Mouse (Mus musculus) heart, postnatal 0 days (tissue): ENCODE data around the gene Brms1l. TPM values are rescaled to one million over a fixed set of nuclear protein-coding genes. Genes with fewer than 3 reads are reported as not detected.
"Not testable (repeated sequence)": the region's sequence is repeated elsewhere in the genome, so short reads cannot be mapped to it uniquely, and the experiment has no call there.

Source experiments
- ATAC-seq: fragments of 200-750 bp; cut with Nextera tagmentation; 2 replicates; pipeline ENCODE4 v1.8.0; 2017; ENCODE audit warnings: low read depth, moderate number of reproducible peaks, moderate library complexity; ENCODE audit not compliant: insufficient read depth
- DNase-seq: peaks from one replicate; pipeline ENCODE4 v3.0.0-alpha.2; 2016; ENCODE audit warnings: low spot score
- H3K27ac ChIP-seq: fragments of 300-500 bp; sonication (generic); 2 replicates; pipeline ENCODE4 v1.5.1; 2014; ENCODE audit warnings: low read depth, mild to moderate bottlenecking
- H3K27me3 ChIP-seq: fragments of 300-500 bp; sonication (generic); 2 replicates; pipeline ENCODE4 v1.6.1; 2014; ENCODE audit warnings: low read length, mixed read lengths; ENCODE audit not compliant: control insufficient read depth, insufficient read depth
- H3K36me3 ChIP-seq: fragments of 300-500 bp; sonication (generic); replicated peaks from 2 replicates; pipeline ENCODE4 v1.6.1; 2014; ENCODE audit warnings: low read length, mixed read lengths; ENCODE audit not compliant: control insufficient read depth, insufficient read depth
- H3K4me1 ChIP-seq: fragments of 300-500 bp; sonication (generic); 2 replicates; pipeline ENCODE4 v1.6.1; 2014; ENCODE audit warnings: antibody characterized with exemption; ENCODE audit not compliant: control insufficient read depth, insufficient read depth
- H3K4me2 ChIP-seq: fragments of 300-500 bp; sonication (generic); 2 replicates; pipeline ENCODE4 v1.6.1; 2014; ENCODE audit warnings: low read depth, mild to moderate bottlenecking, low read length, moderate library complexity
- H3K4me3 ChIP-seq: fragments of 300-500 bp; sonication (generic); 2 replicates; pipeline ENCODE4 v1.5.1; 2014; ENCODE audit warnings: low read depth, low read length
- H3K9ac ChIP-seq: fragments of 300-500 bp; sonication (generic); replicated peaks from 2 replicates; pipeline ENCODE4 v1.6.1; 2014; ENCODE audit warnings: low read depth, low read length, mixed read lengths
- H3K9me3 ChIP-seq: fragments of 300-500 bp; sonication (generic); replicated peaks from 2 replicates; pipeline ENCODE4 v1.6.1; 2016; ENCODE audit warnings: low read length; ENCODE audit not compliant: control insufficient read depth
- CTCF ChIP-seq: IDR thresholded peaks from 2 replicates; pipeline ENCODE4 v1.5.1; 2016; ENCODE audit warnings: antibody characterized with exemption, control low read depth, low read depth
- EP300 ChIP-seq: IDR thresholded peaks from 2 replicates; pipeline ENCODE4 v1.6.1; 2016; ENCODE audit warnings: antibody characterized with exemption, low read depth
- WGBS: fragments of 180-500 bp; shearing (Covaris S2); extraction: QIAGEN DNeasy Blood & Tissue Kit; methylation state at CpG from one replicate; pipeline ENCODE4 v1.1.7; 2014; 5-methylcytosine and 5-hydroxymethylcytosine counted together
- polyA plus RNA-seq: library from polyadenylated mRNA; unstranded; fragments of >200 nt; fragmentation: Nextera tagmentation; extraction: Ambion mirVana; gene quantifications from 2 replicates; pipeline ENCODE4 v1.2.1, GENCODE M21; 2015
- total RNA-seq: library from RNA; depleted of rRNA; stranded (reverse); fragments of >200 nt; gene quantifications from 2 replicates; pipeline ENCODE4 v1.2.3, GENCODE M21; 2014; ENCODE audit warnings: low replicate concordance; rRNA removed

Gene Brms1l
- total RNA-seq: 10.2 and 19.6 TPM in 2 replicates
- 20.1 and 20.5 TPM in 2 replicates for polyA plus RNA-seq

GRCm38 (mm10) chr12:55836199-55836951 lies at the start of gene Brms1l:
Gene Brms1l, plus strand, starts transcription at chr12:55836324.
- H3K4me1 ChIP-seq: no peaks in the 10 kb centered on the region; the same call in 1 of the 2 replicates
- ATAC-seq (peak; percentile 100), DNase-seq (peak; percentile 99)
- peak within 1 kb of the TSS; percentile 75 for H3K4me2 ChIP-seq
- peak within 1 kb of the TSS; percentile 90 for H3K4me3 ChIP-seq
- H3K9ac ChIP-seq: peak within 1 kb of the TSS; percentile 63
- under 1% methylated on average over 65 of the region's 77 CpGs for WGBS
- 0 out of 2 replicates have a peak, but pooled peaks cover 1% of the 10 kb centered on the region for H3K36me3 ChIP-seq
- peak within 1 kb of the TSS; percentile 82 for H3K27ac ChIP-seq
- TF ChIP-seq EP300: no peak
- TF ChIP-seq CTCF: no peak
- H3K9me3 ChIP-seq: no peaks in the 10 kb centered on the region
- no peaks in the 10 kb centered on the region for H3K27me3 ChIP-seq

- H3K4me1 ChIP-seq, H3K4me3 ChIP-seq, H3K9ac ChIP-seq, H3K27me3 ChIP-seq, DNase-seq, H3K4me2 ChIP-seq, ATAC-seq, H3K9me3 ChIP-seq, H3K27ac ChIP-seq: not testable (repeated sequence)
- peaks cover 17% of the 10 kb centered on the region for H3K36me3 ChIP-seq
- WGBS: 84% methylated on average over 4 of the region's 4 CpGs
These were observed 41.6 kb upstream of the Brms1l start for GRCm38 (mm10) chr12:55794485-55794884.

DNA sequence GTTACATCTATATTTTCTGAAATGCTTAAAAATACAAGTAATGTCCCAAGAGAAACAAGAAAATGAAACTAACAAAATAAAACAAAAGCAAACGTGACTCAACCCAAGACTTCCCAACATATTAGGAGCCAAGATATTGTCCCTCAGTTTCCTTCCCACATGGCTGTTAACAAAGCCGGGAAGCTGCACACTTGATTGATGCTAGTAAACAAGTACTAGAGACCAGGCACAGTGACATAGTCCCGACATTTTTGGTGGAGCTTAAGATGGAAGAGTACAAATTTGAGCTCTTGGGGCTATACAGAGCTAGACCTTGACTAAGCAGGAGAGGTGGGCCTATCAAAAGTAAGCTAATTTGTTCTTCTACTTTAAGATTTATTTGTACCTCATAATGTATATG lies 39.0 kb upstream of the Brms1l start:
- Histone ChIP-seq H3K4me3 (no peak overlapping the region), H3K9ac (no peak overlapping the region), H3K9me3 (no peaks in the 10 kb centered on the region), H3K27me3 (no peaks in the 10 kb centered on the region), H3K4me1 (no peaks in the 10 kb centered on the region), H3K4me2 (no peak overlapping the region), H3K36me3 (peaks cover 14% of the 10 kb centered on the region), H3K27ac (peak overlapping the region; percentile 52; the same call in 1 of the 2 replicates)
- no peak for ATAC-seq
- 62% methylated on average over 3 of the region's 3 CpGs for WGBS
- no peak for DNase-seq
- no peak for TF ChIP-seq CTCF
- no peak for TF ChIP-seq EP300

- Histone ChIP-seq H3K27me3 (no peaks in the 10 kb centered on the region), H3K4me1 (no peaks in the 10 kb centered on the region), H3K4me3 (no peak overlapping the region), H3K36me3 (peaks cover 8% of the 10 kb centered on the region), H3K9ac (no peak overlapping the region), H3K27ac (no peak overlapping the region), H3K4me2 (no peak overlapping the region), H3K9me3 (no peaks in the 10 kb centered on the region)
- TF ChIP-seq EP300 (no peak), CTCF (no peak)
- ATAC-seq: no peak
- 57% methylated on average over 4 of the region's 4 CpGs for WGBS
- no peak for DNase-seq
These were observed 37.4 kb upstream of the Brms1l start for GRCm38 (mm10) chr12:55798745-55799144.

DNA sequence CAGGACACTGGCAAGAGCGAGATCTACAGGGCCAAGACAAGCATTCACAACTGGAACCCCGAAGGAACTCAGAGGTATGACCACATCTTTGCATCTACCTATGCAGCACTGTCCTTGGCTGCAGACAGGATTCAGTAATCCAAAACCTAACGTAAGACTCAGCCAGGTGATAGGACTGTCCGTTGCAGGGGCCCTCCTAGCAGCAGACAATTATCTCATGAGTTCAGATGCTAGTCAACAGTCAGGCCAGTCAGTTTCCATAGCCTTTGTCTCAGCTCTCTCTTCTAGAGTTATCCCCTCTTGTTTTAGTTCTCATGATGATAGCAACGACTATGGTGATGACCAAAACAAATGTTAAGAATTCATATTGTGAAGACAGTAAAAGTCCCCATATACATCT lies 36.0 kb upstream of the Brms1l start:
- WGBS: 65% methylated on average over 5 of the region's 5 CpGs
- H3K36me3 ChIP-seq: 0 out of 2 replicates have a peak, but pooled peaks cover 3% of the 10 kb centered on the region
- H3K27me3 ChIP-seq: no peaks in the 10 kb centered on the region
- no peak overlapping the region for H3K27ac ChIP-seq
- no peak for DNase-seq
- no peak for TF ChIP-seq EP300
- no peak for TF ChIP-seq CTCF
- no peak for ATAC-seq
- H3K9ac ChIP-seq: no peak overlapping the region
- no peaks in the 10 kb centered on the region for H3K9me3 ChIP-seq
- no peak overlapping the region for H3K4me3 ChIP-seq
- no peaks in the 10 kb centered on the region for H3K4me1 ChIP-seq
- no peak overlapping the region for H3K4me2 ChIP-seq
